Mouse (Mus musculus): Measurements from ENCODE around the gene Incenp. TPM values are rescaled to one million over a fixed set of nuclear protein-coding genes. Genes with fewer than 3 reads are reported as not detected.

The Incenp gene
- 83.0 and 95.1 TPM in 2 replicates for polyA plus RNA-seq (2016; fragmentation: Nextera tagmentation; extraction: Ambion mirVana)

GRCm38 (mm10) chr19:9899072-9899779 lies at the start of gene Incenp:
TSS of gene Incenp (minus strand) at chr19:9899551.
- peak within 1 kb of the TSS; percentile 80 for H3K9ac ChIP-seq
- WGBS = under 1% methylated on average over 58 of the region's 58 CpGs
- no peaks in the 10 kb centered on the region for H3K9me3 ChIP-seq (replicated peaks)
- H3K27me3 ChIP-seq = no peaks in the 10 kb centered on the region
- peaks cover 15% of the 10 kb centered on the region for H3K36me3 ChIP-seq
- peak within 1 kb of the TSS; percentile 68 for H3K4me3 ChIP-seq
- H3K27ac ChIP-seq = peak within 1 kb of the TSS; percentile 90
- H3K4me2 ChIP-seq (replicated peaks) = peak within 1 kb of the TSS; percentile 84
- H3K4me1 ChIP-seq = peaks cover 25% of the 10 kb centered on the region
- ATAC-seq (ENCODE audit: low FRiP score) = peak; percentile 99

- no peak overlapping the region for H3K9ac ChIP-seq
- no peaks in the 10 kb centered on the region for H3K27me3 ChIP-seq
- H3K9me3 ChIP-seq (replicated peaks) = no peaks in the 10 kb centered on the region
- WGBS = 85% methylated on average over 3 of the region's 3 CpGs
- H3K27ac ChIP-seq = no peak overlapping the region
- H3K36me3 ChIP-seq = no peaks in the 10 kb centered on the region
- no peak overlapping the region for H3K4me2 ChIP-seq (replicated peaks)
- peaks cover 5% of the 10 kb centered on the region for H3K4me1 ChIP-seq
- H3K4me3 ChIP-seq = no peak overlapping the region
- no peak for ATAC-seq (ENCODE audit: low FRiP score)
Observed at GRCm38 (mm10) chr19:9946986-9947385, 47.6 kb upstream of the Incenp start.

- Histone ChIP-seq H3K4me1 (peaks cover 9% of the 10 kb centered on the region), H3K27me3 (no peaks in the 10 kb centered on the region), H3K4me3 (no peak overlapping the region), H3K27ac (no peak overlapping the region), H3K4me2 (replicated peaks) (no peak overlapping the region), H3K36me3 (no peaks in the 10 kb centered on the region), H3K9me3 (replicated peaks) (no peaks in the 10 kb centered on the region), H3K9ac (no peak overlapping the region)
- no peak for ATAC-seq (ENCODE audit: low FRiP score)
- WGBS = 91% methylated on average over 8 of the region's 8 CpGs
Observed at GRCm38 (mm10) chr19:9945800-9946564, 46.6 kb upstream of the Incenp start.

GRCm38 (mm10) chr19:9942539-9943533 lies 43.5 kb upstream of the Incenp start:
- H3K4me1 ChIP-seq = peaks cover 13% of the 10 kb centered on the region
- WGBS = 62% methylated on average over 10 of the region's 10 CpGs
- H3K27ac ChIP-seq = 0 out of 2 replicates have a peak overlapping the region, but pooled peaks have one; percentile 35
- no peak for ATAC-seq (ENCODE audit: low FRiP score)
- H3K4me2 ChIP-seq (replicated peaks) = no peak overlapping the region
- H3K9ac ChIP-seq = no peak overlapping the region
- H3K36me3 ChIP-seq = no peaks in the 10 kb centered on the region
- H3K4me3 ChIP-seq = no peak overlapping the region
- no peaks in the 10 kb centered on the region for H3K9me3 ChIP-seq (replicated peaks)
- H3K27me3 ChIP-seq = no peaks in the 10 kb centered on the region

GRCm38 (mm10) chr19:9941809-9942208 lies 42.5 kb upstream of the Incenp start:
- Histone ChIP-seq H3K27ac (no peak overlapping the region), H3K36me3 (no peaks in the 10 kb centered on the region), H3K4me3 (no peak overlapping the region), H3K9ac (no peak overlapping the region), H3K4me1 (peaks cover 13% of the 10 kb centered on the region), H3K9me3 (replicated peaks) (no peaks in the 10 kb centered on the region), H3K27me3 (no peaks in the 10 kb centered on the region), H3K4me2 (replicated peaks) (no peak overlapping the region)
- ATAC-seq (ENCODE audit: low FRiP score) = no peak
- WGBS = 45% methylated on average over 1 of the region's 1 CpGs

- Histone ChIP-seq H3K9me3 (replicated peaks) (no peaks in the 10 kb centered on the region), H3K27me3 (no peaks in the 10 kb centered on the region), H3K4me2 (replicated peaks) (no peak overlapping the region), H3K4me1 (peaks cover 13% of the 10 kb centered on the region), H3K36me3 (no peaks in the 10 kb centered on the region), H3K9ac (no peak overlapping the region), H3K27ac (no peak overlapping the region), H3K4me3 (no peak overlapping the region)
- WGBS = 8% methylated on average over 4 of the region's 4 CpGs
- no peak for ATAC-seq (ENCODE audit: low FRiP score)
Observed at GRCm38 (mm10) chr19:9940903-9941302, 41.6 kb upstream of the Incenp start.

- Histone ChIP-seq H3K27ac (no peak overlapping the region), H3K4me3 (no peak overlapping the region), H3K36me3 (no peaks in the 10 kb centered on the region), H3K4me1 (peaks cover 13% of the 10 kb centered on the region), H3K9me3 (replicated peaks) (no peaks in the 10 kb centered on the region), H3K4me2 (replicated peaks) (no peak overlapping the region), H3K9ac (no peak overlapping the region), H3K27me3 (no peaks in the 10 kb centered on the region)
- no peak for ATAC-seq (ENCODE audit: low FRiP score)
- 60% methylated on average over 7 of the region's 7 CpGs for WGBS
Observed at GRCm38 (mm10) chr19:9939841-9940240, 40.5 kb upstream of the Incenp start.

GRCm38 (mm10) chr19:9938824-9939303 lies 39.5 kb upstream of the Incenp start:
- no peak for ATAC-seq (ENCODE audit: low FRiP score)
- Histone ChIP-seq H3K27me3 (no peaks in the 10 kb centered on the region), H3K9ac (no peak overlapping the region), H3K4me1 (peaks cover 13% of the 10 kb centered on the region), H3K27ac (no peak overlapping the region), H3K36me3 (no peaks in the 10 kb centered on the region), H3K4me2 (replicated peaks) (no peak overlapping the region), H3K4me3 (no peak overlapping the region), H3K9me3 (replicated peaks) (no peaks in the 10 kb centered on the region)
- 69% methylated on average over 13 of the region's 13 CpGs for WGBS

- no peak for ATAC-seq (ENCODE audit: low FRiP score)
- H3K27me3 ChIP-seq = no peaks in the 10 kb centered on the region
- H3K9me3 ChIP-seq (replicated peaks) = no peaks in the 10 kb centered on the region
- peaks cover 13% of the 10 kb centered on the region for H3K4me1 ChIP-seq
- no peak overlapping the region for H3K27ac ChIP-seq
- 80% methylated on average over 6 of the region's 6 CpGs for WGBS
- no peak overlapping the region for H3K4me3 ChIP-seq
- no peaks in the 10 kb centered on the region for H3K36me3 ChIP-seq
- no peak overlapping the region for H3K4me2 ChIP-seq (replicated peaks)
- H3K9ac ChIP-seq = no peak overlapping the region
Observed at GRCm38 (mm10) chr19:9938156-9938823, 38.9 kb upstream of the Incenp start.

GRCm38 (mm10) chr19:9937428-9937827 lies 38.1 kb upstream of the Incenp start:
- H3K4me3 ChIP-seq = no peak overlapping the region
- peaks cover 9% of the 10 kb centered on the region; the same call in 1 of the 2 replicates for H3K4me1 ChIP-seq
- no peak overlapping the region for H3K9ac ChIP-seq
- WGBS = 72% methylated on average over 5 of the region's 5 CpGs
- no peaks in the 10 kb centered on the region for H3K36me3 ChIP-seq
- H3K4me2 ChIP-seq (replicated peaks) = no peak overlapping the region
- H3K9me3 ChIP-seq (replicated peaks) = no peaks in the 10 kb centered on the region
- ATAC-seq (ENCODE audit: low FRiP score) = no peak
- no peaks in the 10 kb centered on the region for H3K27me3 ChIP-seq
- H3K27ac ChIP-seq = no peak overlapping the region

- Histone ChIP-seq H3K9me3 (replicated peaks) (no peaks in the 10 kb centered on the region), H3K9ac (no peak overlapping the region), H3K36me3 (no peaks in the 10 kb centered on the region), H3K27me3 (no peaks in the 10 kb centered on the region), H3K4me2 (replicated peaks) (no peak overlapping the region), H3K4me1 (0 out of 2 replicates have a peak, but pooled peaks cover 5% of the 10 kb centered on the region), H3K4me3 (no peak overlapping the region), H3K27ac (no peak overlapping the region)
- 74% methylated on average over 5 of the region's 5 CpGs for WGBS
- ATAC-seq (ENCODE audit: low FRiP score) = no peak
Observed at GRCm38 (mm10) chr19:9936579-9936978, 37.2 kb upstream of the Incenp start.
